Mouse (Mus musculus) telencephalon, adult 2 months (tissue): Measurements from ENCODE around the gene Ttc33.
"Not testable (repeated sequence)": the region's sequence is repeated elsewhere in the genome, so short reads cannot be mapped to it uniquely, and the experiment has no call there.

ENCODE experiments used
- DNase-seq: peaks from one replicate; pipeline ENCODE4 v3.0.0-alpha.2; 2011; ENCODE audit warnings: low read depth, low spot score

Gene Ttc33

GRCm38 (mm10) chr15:5184668-5185330, 526 bp upstream of the Ttc33 start:
- no peak for DNase-seq

DNA sequence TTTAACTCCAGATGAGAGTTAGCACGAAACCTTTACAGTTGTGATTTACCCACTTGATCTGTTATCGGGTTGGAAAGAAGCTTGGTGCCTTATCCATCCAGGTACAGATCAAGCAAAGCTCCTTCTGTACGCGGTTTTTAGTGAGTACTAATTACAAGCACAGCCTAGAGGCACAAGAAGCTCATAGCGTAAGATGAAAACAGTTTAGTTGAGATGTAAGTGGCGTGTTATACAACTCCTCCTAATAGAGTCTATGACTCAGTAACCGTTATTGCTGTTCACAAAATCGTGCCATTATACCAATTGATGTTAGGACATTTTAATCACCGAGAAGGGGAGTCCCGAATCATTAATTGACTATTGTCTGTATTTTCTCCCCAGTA, 959 bp downstream of the Ttc33 start:
- DNase-seq, result peak; percentile 10

DNA sequence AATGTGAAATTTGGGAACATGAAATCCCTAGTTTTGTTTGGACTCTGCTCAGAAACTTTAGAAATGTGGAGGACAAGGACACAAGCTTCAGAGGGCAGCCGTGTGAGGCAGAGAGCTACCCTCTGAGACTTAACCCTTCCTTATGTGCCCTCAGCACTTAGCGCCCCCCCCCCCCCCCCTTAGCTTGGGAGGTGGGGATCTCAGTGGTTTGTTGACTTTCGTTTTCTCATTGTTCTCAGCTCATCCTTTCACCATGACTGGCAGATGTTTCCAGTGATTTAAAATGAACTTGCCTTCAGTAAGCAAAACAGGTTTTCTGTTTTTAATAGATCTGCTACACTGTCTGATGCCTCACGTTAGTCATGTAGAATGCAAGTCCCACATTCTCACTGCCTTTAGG, 1.8 kb downstream of the Ttc33 start:
- no peak for DNase-seq

DNA sequence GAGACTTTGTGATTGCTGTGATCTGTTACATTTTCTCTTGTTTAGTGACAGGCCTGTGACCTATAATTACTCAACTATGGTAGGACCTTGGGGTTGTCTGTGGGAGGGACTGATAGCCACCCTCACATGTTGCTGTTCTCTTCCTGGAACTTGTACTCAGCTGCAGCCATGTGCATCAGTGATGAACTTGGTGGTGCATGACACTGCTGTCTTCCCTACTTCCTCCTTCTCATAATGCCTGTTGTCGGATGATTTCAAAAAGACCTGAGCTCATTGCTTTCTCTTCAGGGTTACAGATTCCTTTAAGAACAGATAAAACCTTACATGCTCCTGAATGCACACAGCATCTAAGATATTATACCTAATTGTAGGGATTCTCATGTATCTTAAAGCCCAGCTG, 2.7 kb downstream of the Ttc33 start:
- no peak for DNase-seq

GRCm38 (mm10) chr15:5189504-5190093, 4.3 kb downstream of the Ttc33 start:
- DNase-seq, result no peak

DNA sequence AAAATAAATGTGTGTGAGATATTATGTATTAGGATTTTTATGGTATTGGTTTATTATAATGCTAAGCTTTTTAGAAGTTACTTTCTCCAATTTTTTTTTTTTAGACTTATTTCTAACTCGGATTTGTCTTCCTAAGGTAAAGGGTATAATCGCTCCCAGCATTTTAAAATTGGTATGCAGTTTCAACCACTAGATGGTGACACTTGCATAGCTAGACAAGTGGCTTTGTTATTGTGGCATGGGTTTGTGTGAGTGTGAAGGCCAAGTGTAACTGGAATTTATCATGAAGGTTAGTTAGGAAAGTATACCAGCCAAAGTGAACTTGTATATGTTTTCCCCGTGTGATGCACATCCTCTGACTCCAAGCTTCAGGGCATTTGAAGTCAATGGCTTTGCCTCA, 8.5 kb downstream of the Ttc33 start:
- no peak for DNase-seq

DNA sequence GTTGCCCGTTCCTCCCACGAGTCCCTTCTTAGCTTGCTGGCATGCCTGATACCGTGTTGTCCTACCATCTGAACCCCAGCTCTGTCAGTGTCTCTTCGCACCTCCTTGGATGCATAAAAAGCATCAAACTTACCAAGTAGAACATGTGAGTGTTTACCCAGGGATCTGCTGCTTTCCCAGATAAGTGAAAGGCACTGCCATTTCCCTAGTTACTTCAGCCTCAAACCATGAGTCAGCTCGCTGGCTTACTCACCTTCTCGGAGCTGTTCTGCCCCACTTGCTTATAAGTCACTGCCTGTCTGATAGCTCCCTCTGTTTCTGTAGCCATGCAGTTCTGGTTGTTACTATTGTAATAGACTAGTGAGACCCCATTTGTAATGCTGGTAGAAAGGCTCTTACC, 9.1 kb downstream of the Ttc33 start:
- DNase-seq, result peak; percentile 17

DNA sequence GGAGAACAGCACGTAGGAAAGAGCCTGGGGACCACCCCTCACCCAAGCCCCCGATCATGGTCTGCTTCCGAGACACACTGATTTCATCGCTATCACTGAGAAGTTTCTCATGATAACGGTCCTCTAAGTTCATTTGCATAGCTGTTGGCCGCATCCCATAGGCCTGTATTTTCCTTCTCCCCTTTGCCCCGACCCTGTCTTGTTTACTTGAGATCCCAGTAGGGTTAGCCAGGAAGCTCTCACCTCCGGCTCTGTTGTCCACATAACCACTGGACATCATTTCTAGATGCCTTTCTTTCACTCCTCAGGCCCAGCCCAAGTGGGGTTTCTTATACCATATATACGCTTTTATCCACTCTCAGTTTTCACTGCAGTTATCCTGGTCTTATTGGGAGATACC, 9.6 kb downstream of the Ttc33 start:
- no peak for DNase-seq

GRCm38 (mm10) chr15:5195987-5196514, 10.7 kb downstream of the Ttc33 start:
- no peak for DNase-seq

GRCm38 (mm10) chr15:5196691-5197090, 11.4 kb downstream of the Ttc33 start:
- DNase-seq, result no peak

DNA sequence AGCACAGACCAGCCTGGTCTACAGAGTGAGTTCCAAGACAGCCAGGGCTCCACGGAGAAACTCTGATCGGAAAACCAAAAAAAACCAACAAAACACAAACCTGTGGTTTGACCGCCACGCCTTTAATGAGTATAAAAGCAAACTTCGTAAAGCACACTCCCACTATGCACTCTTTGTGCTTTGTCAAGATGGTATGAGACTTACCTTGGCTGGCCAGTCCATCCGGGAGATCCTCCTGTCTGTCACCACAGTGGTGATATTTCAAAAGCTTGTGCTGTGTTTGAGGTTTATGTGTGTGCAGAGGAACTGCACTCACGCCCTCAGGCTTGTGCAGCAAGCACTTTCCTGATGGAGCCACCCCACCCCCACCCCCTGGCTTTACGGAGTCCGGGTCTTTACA, 19.9 kb downstream of the Ttc33 start:
- DNase-seq, result no peak

DNA sequence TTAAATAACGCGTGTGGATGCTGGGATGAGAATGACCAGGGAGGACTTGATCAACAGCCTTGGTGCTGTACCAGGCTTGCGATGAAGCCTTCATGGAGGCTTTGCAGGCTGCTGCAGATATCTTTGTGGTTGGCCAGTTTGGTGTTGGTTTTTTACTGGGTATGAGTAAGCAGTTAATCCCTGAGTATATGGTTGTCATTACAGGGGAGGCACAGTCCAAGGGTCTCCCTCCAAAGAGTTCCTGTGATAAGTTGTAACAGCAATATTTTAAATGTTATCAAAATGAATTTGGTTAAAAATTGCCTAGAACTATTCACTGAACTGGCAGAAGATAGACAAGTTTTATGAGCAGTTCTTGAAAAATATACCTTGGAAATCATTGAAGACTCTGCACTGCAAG, 23.8 kb downstream of the Ttc33 start:
- DNase-seq, result no peak

- DNase-seq, result no peak
Observed at GRCm38 (mm10) chr15:5220491-5220890, 35.2 kb downstream of the Ttc33 start.

GRCm38 (mm10) chr15:5230746-5231145, 45.4 kb downstream of the Ttc33 start:
- not testable (repeated sequence) for DNase-seq

DNA sequence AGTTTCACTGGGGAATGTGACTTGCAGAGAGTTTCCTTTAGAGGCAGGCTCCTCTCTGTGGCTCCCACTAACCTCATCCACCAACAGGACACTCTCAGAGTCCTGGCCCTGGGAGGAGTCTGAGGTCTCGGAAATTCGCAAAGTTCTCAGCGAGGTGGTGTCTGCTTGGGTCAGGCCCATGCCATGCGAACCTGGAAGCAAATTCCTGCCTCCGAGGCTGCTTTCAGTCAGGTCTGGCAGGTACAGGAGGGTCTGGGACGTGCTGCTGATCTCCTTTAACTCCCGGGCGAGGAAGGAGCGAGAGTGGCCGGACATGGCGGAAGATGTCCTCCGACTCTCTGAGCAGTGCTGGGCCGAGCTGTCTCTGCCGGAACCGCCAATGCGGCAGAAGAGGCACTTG, 49.3 kb downstream of the Ttc33 start:
- DNase-seq, result no peak

GRCm38 (mm10) chr15:5235527-5235926, 50.2 kb downstream of the Ttc33 start:
- peak; percentile 48 for DNase-seq

GRCm38 (mm10) chr15:5236538-5236937, 51.2 kb downstream of the Ttc33 start:
- peak; percentile 43 for DNase-seq

DNA sequence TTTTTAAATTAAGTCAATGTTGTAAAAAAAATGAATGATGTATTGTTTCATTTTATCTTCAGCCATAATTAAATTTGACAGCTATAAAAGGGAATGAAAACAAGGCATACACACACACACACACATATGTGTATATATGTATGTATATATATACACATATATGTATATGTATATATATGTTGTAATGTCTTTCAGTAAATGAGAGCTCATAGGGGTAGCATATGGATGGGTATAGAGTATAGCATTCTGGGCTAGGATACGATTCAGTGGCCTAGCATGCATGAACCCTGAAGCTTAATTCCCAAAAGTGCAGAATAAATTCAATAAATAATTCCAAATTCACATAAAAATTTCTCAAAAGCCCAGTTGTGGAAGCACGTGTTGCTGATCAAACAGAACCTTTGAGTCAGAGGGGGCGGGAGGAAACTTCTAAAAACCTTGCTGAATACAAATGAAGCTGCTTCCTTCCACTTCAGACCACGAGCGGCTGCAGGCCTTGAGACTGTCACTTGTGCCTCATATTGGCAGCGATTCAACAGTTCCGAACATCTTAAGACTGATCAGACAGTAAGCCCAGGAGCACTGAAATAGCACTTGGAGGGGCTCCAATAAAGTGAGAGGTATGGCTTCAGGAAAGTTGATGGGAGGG, 51.8 kb downstream of the Ttc33 start:
- no peak for DNase-seq

- DNase-seq, result no peak
Observed at GRCm38 (mm10) chr15:5238073-5238472, 52.7 kb downstream of the Ttc33 start.

GRCm38 (mm10) chr15:5238553-5238952, 53.2 kb downstream of the Ttc33 start:
- no peak for DNase-seq

DNA sequence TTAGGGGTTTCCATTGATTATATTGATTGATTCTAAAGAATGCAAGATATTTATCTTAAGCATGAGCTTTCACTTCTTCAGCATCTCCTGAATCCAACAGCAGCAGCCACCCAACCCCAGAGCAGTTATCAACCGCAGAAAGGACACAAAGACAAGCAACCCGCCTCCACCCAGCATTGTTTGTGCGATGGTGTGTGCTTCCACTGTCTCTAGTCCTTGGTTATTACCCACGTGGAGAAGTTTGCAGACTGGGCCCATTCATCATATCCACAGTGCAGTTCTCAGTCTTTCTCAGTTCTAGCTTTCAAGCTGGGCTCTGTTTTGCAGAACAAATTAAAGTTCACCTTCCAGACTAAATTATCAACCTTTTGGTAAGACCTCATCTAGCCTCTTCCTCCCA, 54.0 kb downstream of the Ttc33 start:
- no peak for DNase-seq

DNA sequence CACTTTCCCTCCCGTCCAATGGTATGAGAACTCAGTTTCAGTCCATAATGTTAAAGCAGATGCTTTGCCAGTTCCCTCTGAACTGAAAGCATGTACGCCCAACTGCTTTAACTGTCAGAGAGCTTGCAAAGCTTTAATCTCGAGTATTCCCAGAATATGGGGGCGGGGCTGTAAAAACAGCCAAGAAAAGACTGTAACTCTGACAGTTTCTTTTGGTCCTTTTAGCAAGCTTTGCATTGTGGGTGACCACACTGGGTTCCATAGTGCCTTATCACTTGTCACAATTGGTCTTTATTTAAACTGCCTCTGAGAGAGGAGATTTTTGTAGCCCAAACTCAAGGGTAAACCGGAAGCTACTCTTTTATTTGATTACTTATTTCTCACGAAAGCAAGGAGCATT, 54.6 kb downstream of the Ttc33 start:
- no peak for DNase-seq

DNA sequence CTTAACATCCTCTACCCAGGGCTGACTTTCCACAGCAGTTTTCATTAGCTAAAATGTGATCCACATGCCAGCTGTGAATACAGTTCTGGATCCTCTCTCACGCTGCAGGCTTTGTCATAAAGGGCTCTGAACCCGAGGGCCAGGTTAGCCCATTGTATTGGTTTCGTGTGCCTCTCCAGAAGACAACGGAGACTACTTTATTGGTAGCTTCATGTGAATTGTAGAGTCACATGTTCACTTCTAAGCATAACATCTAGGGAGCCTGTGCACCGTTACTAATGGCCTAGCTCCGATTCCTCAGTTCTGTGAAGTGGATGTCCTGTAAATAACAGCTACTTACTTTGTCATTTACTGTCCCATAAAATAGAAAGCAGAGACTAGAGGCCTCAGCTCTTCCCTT, 55.0 kb downstream of the Ttc33 start:
- no peak for DNase-seq
